Mouse (Mus musculus): Measurements from ENCODE around the gene Mycbp.

The Mycbp gene

GRCm38 (mm10) chr4:123946701-123947100, 42.1 kb downstream of the Mycbp start:
- DNase-seq: peak; percentile 56

- DNase-seq: peak; percentile 45
Measured at GRCm38 (mm10) chr4:123947149-123947548, 42.5 kb downstream of the Mycbp start.

GRCm38 (mm10) chr4:123948901-123949300, 44.3 kb downstream of the Mycbp start:
- DNase-seq: no peak

GRCm38 (mm10) chr4:123949649-123950048, 45.0 kb downstream of the Mycbp start:
- no peak for DNase-seq

- no peak for DNase-seq
Measured at GRCm38 (mm10) chr4:123952059-123952458, 47.4 kb downstream of the Mycbp start.

- DNase-seq: peak; percentile 81
Measured at GRCm38 (mm10) chr4:123956703-123957491, 52.3 kb downstream of the Mycbp start.

- no peak for DNase-seq
Measured at GRCm38 (mm10) chr4:123957492-123957808, 52.8 kb downstream of the Mycbp start.

- no peak for DNase-seq
Measured at GRCm38 (mm10) chr4:123957891-123958290, 53.3 kb downstream of the Mycbp start.

GRCm38 (mm10) chr4:123960955-123961354, 56.3 kb downstream of the Mycbp start:
- no peak for DNase-seq
